Mouse (Mus musculus) liver, postnatal 0 days (tissue): ENCODE data around the gene Dis3. TPM values are rescaled to one million over a fixed set of nuclear protein-coding genes. Genes with fewer than 3 reads are reported as not detected.

Experiments used
- ATAC-seq: fragments of 200-750 bp; cut with Nextera tagmentation; 2 replicates; pipeline ENCODE4 v1.8.0; 2017; ENCODE audit warnings: mild to moderate bottlenecking, moderate library complexity
- DNase-seq: peaks from one replicate; pipeline ENCODE4 v3.0.0-alpha.2; 2016
- H3K27ac ChIP-seq: fragments of 300-500 bp; sonication (generic); 2 replicates; pipeline ENCODE4 v1.5.1; 2014; ENCODE audit warnings: antibody characterized with exemption, moderate library complexity, mild to moderate bottlenecking, low read depth
- H3K27me3 ChIP-seq: fragments of 300-500 bp; sonication (generic); 2 replicates; pipeline ENCODE4 v1.6.1; 2014; ENCODE audit warnings: low read length, control low read depth, mixed read lengths; ENCODE audit not compliant: insufficient read depth
- H3K36me3 ChIP-seq: fragments of 300-500 bp; sonication (generic); replicated peaks from 2 replicates; pipeline ENCODE4 v1.6.1; 2014; ENCODE audit warnings: mild to moderate bottlenecking, control low read depth, low read length, moderate library complexity, mixed read lengths; ENCODE audit not compliant: insufficient read depth
- H3K4me1 ChIP-seq: fragments of 300-500 bp; sonication (generic); 2 replicates; pipeline ENCODE4 v1.6.1; 2014; ENCODE audit warnings: antibody characterized with exemption, mild to moderate bottlenecking, control low read depth; ENCODE audit not compliant: insufficient read depth
- H3K4me2 ChIP-seq: fragments of 300-500 bp; sonication (generic); 2 replicates; pipeline ENCODE4 v1.6.1; 2014; ENCODE audit warnings: low read depth, mild to moderate bottlenecking, low read length, moderate library complexity, mixed read lengths
- H3K4me3 ChIP-seq: fragments of 300-500 bp; sonication (generic); 2 replicates; pipeline ENCODE4 v1.5.1; 2014; ENCODE audit warnings: low read depth, low read length
- H3K9ac ChIP-seq: fragments of 300-500 bp; sonication (generic); replicated peaks from 2 replicates; pipeline ENCODE4 v1.6.1; 2014; ENCODE audit warnings: mild to moderate bottlenecking, moderate library complexity
- H3K9me3 ChIP-seq: fragments of 300-500 bp; sonication (generic); 2 replicates; pipeline ENCODE4 v1.6.1; 2016; ENCODE audit warnings: mild to moderate bottlenecking, control low read depth, low read length, mixed read lengths
- CTCF ChIP-seq: sonication (generic); IDR thresholded peaks from 2 replicates; pipeline ENCODE4 v1.5.1; 2016; ENCODE audit warnings: antibody characterized with exemption, low read depth
- EP300 ChIP-seq: IDR thresholded peaks from 2 replicates; pipeline ENCODE4 v1.6.1; 2016; ENCODE audit warnings: antibody characterized with exemption, low read depth, mild to moderate bottlenecking
- WGBS: fragments of 180-500 bp; shearing (Covaris S2); extraction: QIAGEN DNeasy Blood & Tissue Kit; methylation state at CpG from one replicate; pipeline ENCODE4 v1.1.7; 2014; ENCODE audit not compliant: insufficient replicate concordance; 5-methylcytosine and 5-hydroxymethylcytosine counted together
- polyA plus RNA-seq: library from polyadenylated mRNA; unstranded; fragments of >200 nt; fragmentation: Nextera tagmentation; extraction: Ambion mirVana; gene quantifications from 2 replicates; pipeline ENCODE4 v1.2.1, GENCODE M21; 2015

The Dis3 gene
- polyA plus RNA-seq, 1 experiment from 2014 or later = 7.1 TPM

DNA sequence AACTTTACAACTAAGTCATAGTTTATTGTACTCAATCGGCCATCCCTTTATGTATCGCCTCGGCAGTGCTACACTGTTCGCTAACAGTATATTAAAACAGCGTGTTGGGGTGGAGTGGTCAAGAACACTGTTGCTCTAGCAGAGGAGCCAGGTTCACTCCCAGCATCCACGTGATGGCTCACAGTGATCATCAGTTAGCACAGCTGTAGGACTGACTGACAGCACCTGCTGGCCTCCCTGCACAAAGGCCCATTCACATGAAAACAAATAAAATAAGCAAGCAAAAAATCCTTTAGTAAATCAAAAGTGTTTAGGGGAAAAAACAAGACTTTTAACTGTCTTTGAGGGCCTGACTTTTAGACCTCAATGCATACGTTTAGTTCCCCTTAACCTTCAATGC, 10.6 kb downstream of the Dis3 start:
- no peak overlapping the region for H3K4me3 ChIP-seq
- no peak overlapping the region for H3K9ac ChIP-seq
- no peak for DNase-seq
- no peak overlapping the region for H3K4me2 ChIP-seq
- peaks cover 51% of the 10 kb centered on the region for H3K36me3 ChIP-seq
- no peak for ATAC-seq
- no peaks in the 10 kb centered on the region for H3K9me3 ChIP-seq
- no peaks in the 10 kb centered on the region for H3K27me3 ChIP-seq
- TF ChIP-seq EP300 = no peak
- no peak for TF ChIP-seq CTCF
- H3K27ac ChIP-seq = no peak overlapping the region
- 91% methylated on average over 7 of the region's 7 CpGs for WGBS
- no peaks in the 10 kb centered on the region for H3K4me1 ChIP-seq

- Histone ChIP-seq H3K4me1 (no peaks in the 10 kb centered on the region), H3K36me3 (peaks cover 47% of the 10 kb centered on the region), H3K27ac (no peak overlapping the region), H3K27me3 (no peaks in the 10 kb centered on the region), H3K9ac (no peak overlapping the region), H3K4me3 (no peak overlapping the region), H3K4me2 (no peak overlapping the region), H3K9me3 (no peaks in the 10 kb centered on the region)
- TF ChIP-seq CTCF (no peak), EP300 (no peak)
- DNase-seq (no peak), ATAC-seq (no peak)
- 87% methylated on average over 4 of the region's 4 CpGs for WGBS
Measured at GRCm38 (mm10) chr14:99071146-99071545, 28.4 kb downstream of the Dis3 start.

DNA sequence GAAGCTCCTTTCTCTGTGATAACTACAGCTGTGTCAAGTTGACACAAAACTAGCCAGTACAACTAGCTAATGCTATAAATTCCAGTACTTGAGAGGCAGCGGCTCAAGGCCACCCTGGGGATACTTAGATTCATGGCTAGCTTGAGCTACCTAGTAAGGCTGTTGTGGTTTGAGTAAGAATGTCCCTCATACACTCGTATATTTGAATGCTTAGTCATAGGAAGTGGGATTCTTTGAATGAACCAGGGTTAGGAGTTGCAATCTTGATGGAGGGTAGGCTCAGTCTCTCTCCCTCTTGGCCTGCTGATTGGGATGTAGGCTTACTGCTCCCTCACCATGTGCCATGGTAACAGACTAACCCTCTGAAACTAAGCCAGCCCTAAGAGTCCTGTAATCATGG, 36.5 kb downstream of the Dis3 start:
- DNase-seq (no peak), ATAC-seq (no peak)
- no peak overlapping the region for H3K4me2 ChIP-seq
- TF ChIP-seq EP300 = no peak
- TF ChIP-seq CTCF = no peak
- H3K4me3 ChIP-seq = no peak overlapping the region
- no peaks in the 10 kb centered on the region for H3K27me3 ChIP-seq
- H3K36me3 ChIP-seq = peaks cover 40% of the 10 kb centered on the region
- 74% methylated on average over 2 of the region's 2 CpGs for WGBS
- H3K4me1 ChIP-seq = no peaks in the 10 kb centered on the region
- H3K9me3 ChIP-seq = no peaks in the 10 kb centered on the region
- no peak overlapping the region for H3K9ac ChIP-seq
- H3K27ac ChIP-seq = no peak overlapping the region

DNA sequence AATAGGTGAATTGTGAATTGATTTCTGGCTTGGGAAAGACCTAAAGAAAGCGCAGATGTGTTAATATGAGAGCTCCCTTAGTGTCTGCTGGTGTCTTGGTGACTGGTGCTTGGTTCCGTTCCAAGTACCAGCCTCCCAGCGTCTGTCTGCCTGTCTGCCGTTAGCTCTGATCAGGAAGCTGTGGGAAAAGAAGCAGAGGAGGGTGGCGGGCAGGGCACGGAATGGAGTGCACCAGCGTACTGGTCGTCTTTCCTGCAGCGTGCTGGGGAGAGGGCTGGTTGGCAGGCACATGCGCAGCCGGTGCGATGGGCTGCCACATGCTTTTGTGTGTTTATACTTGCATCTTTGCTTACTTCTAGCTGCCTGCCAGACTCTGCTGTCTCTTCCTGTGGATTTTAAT, 39.0 kb downstream of the Dis3 start:
- no peak for ATAC-seq
- peaks cover 34% of the 10 kb centered on the region for H3K36me3 ChIP-seq
- no peak for DNase-seq

GRCm38 (mm10) chr14:99058959-99059586, 40.5 kb downstream of the Dis3 start:
- no peak overlapping the region for H3K9ac ChIP-seq
- TF ChIP-seq CTCF = no peak
- TF ChIP-seq EP300 = no peak
- DNase-seq (no peak), ATAC-seq (peak; percentile 56)
- H3K4me3 ChIP-seq = no peak overlapping the region
- H3K4me1 ChIP-seq = no peaks in the 10 kb centered on the region
- no peak overlapping the region for H3K4me2 ChIP-seq
- H3K9me3 ChIP-seq = no peaks in the 10 kb centered on the region
- peaks cover 34% of the 10 kb centered on the region for H3K36me3 ChIP-seq
- no peak overlapping the region for H3K27ac ChIP-seq
- 85% methylated on average over 7 of the region's 7 CpGs for WGBS
- no peaks in the 10 kb centered on the region for H3K27me3 ChIP-seq

More for the DNA sequence above, 39.0 kb downstream of the Dis3 start:
- Histone ChIP-seq H3K4me3 (no peak overlapping the region), H3K9ac (no peak overlapping the region), H3K4me1 (no peaks in the 10 kb centered on the region), H3K27me3 (no peaks in the 10 kb centered on the region), H3K4me2 (no peak overlapping the region), H3K27ac (no peak overlapping the region), H3K9me3 (no peaks in the 10 kb centered on the region)
- WGBS = 91% methylated on average over 12 of the region's 12 CpGs
- TF ChIP-seq EP300 (no peak), CTCF (no peak)

- Histone ChIP-seq H3K4me1 (peaks cover 19% of the 10 kb centered on the region), H3K9ac (peak overlapping the region; percentile 94), H3K9me3 (no peaks in the 10 kb centered on the region), H3K4me3 (peak overlapping the region; percentile 91), H3K27me3 (no peaks in the 10 kb centered on the region), H3K4me2 (peak overlapping the region; percentile 84), H3K36me3 (peaks cover 13% of the 10 kb centered on the region), H3K27ac (peak overlapping the region; percentile 91)
- no peak for ATAC-seq
- TF ChIP-seq EP300 = no peak
- no peak for TF ChIP-seq CTCF
- 0% methylated on average over 15 of the region's 15 CpGs for WGBS
- DNase-seq = no peak
Measured at GRCm38 (mm10) chr14:99046782-99047181, 52.8 kb downstream of the Dis3 start.
